Mouse (Mus musculus) embryonic facial prominence, embryonic 13.5 days (tissue): Measurements from ENCODE around the gene Tnf. TPM values are rescaled to one million over a fixed set of nuclear protein-coding genes. Genes with fewer than 3 reads are reported as not detected.

Source experiments
- ATAC-seq: fragments of 200-750 bp; cut with Nextera tagmentation; 2 replicates; pipeline ENCODE4 v1.8.0; 2017; ENCODE audit warnings: low read depth; ENCODE audit not compliant: insufficient number of reproducible peaks, insufficient read depth, low FRiP score, low TSS enrichment
- H3K27ac ChIP-seq: fragments of 300-500 bp; sonication (generic); 2 replicates; pipeline ENCODE4 v1.5.1; 2015; ENCODE audit warnings: moderate library complexity, mild to moderate bottlenecking, inconsistent platforms
- H3K27me3 ChIP-seq: fragments of 300-500 bp; sonication (generic); 2 replicates; pipeline ENCODE4 v1.6.1; 2015; ENCODE audit warnings: mild to moderate bottlenecking, inconsistent platforms
- H3K36me3 ChIP-seq: fragments of 300-500 bp; sonication (generic); 2 replicates; pipeline ENCODE4 v1.6.1; 2015; ENCODE audit warnings: mild to moderate bottlenecking, inconsistent platforms
- H3K4me1 ChIP-seq: fragments of 300-500 bp; sonication (generic); 2 replicates; pipeline ENCODE4 v1.6.1; 2015; ENCODE audit warnings: inconsistent platforms
- H3K4me2 ChIP-seq: fragments of 300-500 bp; sonication (generic); 2 replicates; pipeline ENCODE4 v1.6.1; 2015; ENCODE audit warnings: moderate library complexity, mild to moderate bottlenecking, inconsistent platforms
- H3K4me3 ChIP-seq: fragments of 300-500 bp; sonication (generic); 2 replicates; pipeline ENCODE4 v1.5.1; 2015; ENCODE audit warnings: mild to moderate bottlenecking, inconsistent platforms
- H3K9ac ChIP-seq: fragments of 300-500 bp; sonication (generic); 2 replicates; pipeline ENCODE4 v1.6.1; 2015; ENCODE audit warnings: mild to moderate bottlenecking, inconsistent platforms
- H3K9me3 ChIP-seq: fragments of 300-500 bp; sonication (generic); 2 replicates; pipeline ENCODE4 v1.6.1; 2016; ENCODE audit warnings: inconsistent platforms
- WGBS: fragments of 180-500 bp; shearing (Covaris S2); methylation state at CpG from one replicate; pipeline ENCODE4 v1.1.7; 2015; ENCODE audit warnings: mixed read lengths; 5-methylcytosine and 5-hydroxymethylcytosine counted together
- polyA plus RNA-seq: library from polyadenylated mRNA; unstranded; fragments of >200 nt; fragmentation: Nextera tagmentation; extraction: Ambion mirVana; gene quantifications from 2 replicates; pipeline ENCODE4 v1.2.1, GENCODE M21; 2015

Gene Tnf
- polyA plus RNA-seq, 1 experiment from 2014 or later: 0.37 TPM

GRCm38 (mm10) chr17:35185639-35186611 is 15.9 kb downstream of the Tnf start:
- peak overlapping the region; percentile 49; the same call in 1 of the 2 replicates for H3K9ac ChIP-seq
- peaks cover 9% of the 10 kb centered on the region for H3K4me1 ChIP-seq
- WGBS: 3% methylated on average over 18 of the region's 18 CpGs
- H3K9me3 ChIP-seq: no peaks in the 10 kb centered on the region
- peak overlapping the region; percentile 60 for H3K4me2 ChIP-seq
- H3K27me3 ChIP-seq: no peaks in the 10 kb centered on the region
- no peaks in the 10 kb centered on the region for H3K36me3 ChIP-seq
- peak overlapping the region; percentile 44 for H3K4me3 ChIP-seq
- peak; percentile 49; the same call in 1 of the 2 replicates for ATAC-seq
- H3K27ac ChIP-seq: peak overlapping the region; percentile 84

- no peak overlapping the region for H3K9ac ChIP-seq
- H3K4me3 ChIP-seq: no peak overlapping the region
- H3K27ac ChIP-seq: no peak overlapping the region
- no peaks in the 10 kb centered on the region for H3K36me3 ChIP-seq
- no peak overlapping the region for H3K4me2 ChIP-seq
- 83% methylated on average over 5 of the region's 5 CpGs for WGBS
- ATAC-seq: no peak
- no peaks in the 10 kb centered on the region for H3K27me3 ChIP-seq
- H3K9me3 ChIP-seq: no peaks in the 10 kb centered on the region
- no peaks in the 10 kb centered on the region for H3K4me1 ChIP-seq
These were observed 21.7 kb downstream of the Tnf start for GRCm38 (mm10) chr17:35180093-35180492.

- H3K36me3 ChIP-seq: no peaks in the 10 kb centered on the region
- H3K4me3 ChIP-seq: no peak overlapping the region
- H3K27me3 ChIP-seq: no peaks in the 10 kb centered on the region
- no peaks in the 10 kb centered on the region for H3K9me3 ChIP-seq
- H3K27ac ChIP-seq: no peak overlapping the region
- no peak overlapping the region for H3K9ac ChIP-seq
- H3K4me2 ChIP-seq: no peak overlapping the region
- 0 out of 2 replicates have a peak, but pooled peaks have one; percentile 35 for ATAC-seq
- peaks cover 9% of the 10 kb centered on the region for H3K4me1 ChIP-seq
- 10% methylated on average over 5 of the region's 5 CpGs for WGBS
These were observed 23.3 kb downstream of the Tnf start for GRCm38 (mm10) chr17:35178528-35178927.

GRCm38 (mm10) chr17:35175968-35176367 is 25.8 kb downstream of the Tnf start, which contains the start of gene Aif1:
Gene Aif1 (minus strand): TSS chr17:35176068.
- Histone ChIP-seq H3K27ac (no peak within 1 kb of the TSS), H3K4me1 (peaks cover 15% of the 10 kb centered on the region), H3K4me2 (no peak within 1 kb of the TSS), H3K4me3 (no peak within 1 kb of the TSS), H3K27me3 (no peaks in the 10 kb centered on the region), H3K9me3 (no peaks in the 10 kb centered on the region), H3K36me3 (no peaks in the 10 kb centered on the region), H3K9ac (no peak within 1 kb of the TSS)
- no peak for ATAC-seq
- WGBS: 44% methylated on average over 2 of the region's 2 CpGs

GRCm38 (mm10) chr17:35175382-35175781 is 26.4 kb downstream of the Tnf start:
- 58% methylated on average over 6 of the region's 6 CpGs for WGBS

GRCm38 (mm10) chr17:35174201-35174977 is 27.4 kb downstream of the Tnf start:
- H3K4me3 ChIP-seq: no peak overlapping the region
- 48% methylated on average over 8 of the region's 8 CpGs for WGBS
- no peaks in the 10 kb centered on the region for H3K27me3 ChIP-seq
- H3K36me3 ChIP-seq: no peaks in the 10 kb centered on the region
- H3K9ac ChIP-seq: 0 out of 2 replicates have a peak overlapping the region, but pooled peaks have one; percentile 49
- H3K4me1 ChIP-seq: peaks cover 15% of the 10 kb centered on the region
- H3K4me2 ChIP-seq: no peak overlapping the region
- ATAC-seq: no peak
- H3K9me3 ChIP-seq: no peaks in the 10 kb centered on the region
- H3K27ac ChIP-seq: peak overlapping the region; percentile 39

More at GRCm38 (mm10) chr17:35175382-35175781, 26.4 kb downstream of the Tnf start:
- H3K27me3 ChIP-seq: no peaks in the 10 kb centered on the region
- H3K9me3 ChIP-seq: no peaks in the 10 kb centered on the region
- ATAC-seq: no peak
- no peak overlapping the region for H3K4me3 ChIP-seq
- H3K27ac ChIP-seq: no peak overlapping the region
- H3K9ac ChIP-seq: no peak overlapping the region
- no peak overlapping the region for H3K4me2 ChIP-seq
- H3K4me1 ChIP-seq: peaks cover 15% of the 10 kb centered on the region
- no peaks in the 10 kb centered on the region for H3K36me3 ChIP-seq

GRCm38 (mm10) chr17:35173329-35173728 is 28.5 kb downstream of the Tnf start:
- Histone ChIP-seq H3K4me1 (peaks cover 15% of the 10 kb centered on the region), H3K4me3 (no peak overlapping the region), H3K9ac (no peak overlapping the region)

GRCm38 (mm10) chr17:35172445-35173234 is 29.2 kb downstream of the Tnf start:
- Histone ChIP-seq H3K27me3 (no peaks in the 10 kb centered on the region), H3K27ac (peak overlapping the region; percentile 39; the same call in 1 of the 2 replicates), H3K9ac (no peak overlapping the region), H3K36me3 (no peaks in the 10 kb centered on the region), H3K4me1 (peaks cover 15% of the 10 kb centered on the region), H3K4me2 (no peak overlapping the region), H3K4me3 (no peak overlapping the region), H3K9me3 (no peaks in the 10 kb centered on the region)
- 60% methylated on average over 11 of the region's 11 CpGs for WGBS
- 0 out of 2 replicates have a peak, but pooled peaks have one; percentile 22 for ATAC-seq

More at GRCm38 (mm10) chr17:35173329-35173728, 28.5 kb downstream of the Tnf start:
- 61% methylated on average over 3 of the region's 3 CpGs for WGBS
- ATAC-seq: no peak
- H3K36me3 ChIP-seq: no peaks in the 10 kb centered on the region
- peak overlapping the region; percentile 39; the same call in 1 of the 2 replicates for H3K27ac ChIP-seq
- no peaks in the 10 kb centered on the region for H3K9me3 ChIP-seq
- H3K27me3 ChIP-seq: no peaks in the 10 kb centered on the region
- H3K4me2 ChIP-seq: no peak overlapping the region

GRCm38 (mm10) chr17:35168541-35169207 is 33.1 kb downstream of the Tnf start:
- no peak overlapping the region for H3K4me2 ChIP-seq
- H3K9me3 ChIP-seq: no peaks in the 10 kb centered on the region
- H3K36me3 ChIP-seq: no peaks in the 10 kb centered on the region
- 19% methylated on average over 4 of the region's 4 CpGs for WGBS
- no peak overlapping the region for H3K27ac ChIP-seq
- H3K4me3 ChIP-seq: no peak overlapping the region
- H3K4me1 ChIP-seq: peaks cover 18% of the 10 kb centered on the region
- no peaks in the 10 kb centered on the region for H3K27me3 ChIP-seq
- no peak overlapping the region for H3K9ac ChIP-seq
- ATAC-seq: no peak

GRCm38 (mm10) chr17:35167794-35168193 is 34.0 kb downstream of the Tnf start:
- no peaks in the 10 kb centered on the region for H3K9me3 ChIP-seq

More at GRCm38 (mm10) chr17:35167794-35168193, 34.0 kb downstream of the Tnf start:
- Histone ChIP-seq H3K9ac (no peak overlapping the region), H3K4me1 (peaks cover 14% of the 10 kb centered on the region), H3K27me3 (no peaks in the 10 kb centered on the region), H3K27ac (no peak overlapping the region), H3K36me3 (0 out of 2 replicates have a peak, but pooled peaks cover 2% of the 10 kb centered on the region), H3K4me2 (no peak overlapping the region), H3K4me3 (no peak overlapping the region)
- ATAC-seq: no peak
- 84% methylated on average over 7 of the region's 7 CpGs for WGBS
